Mouse (Mus musculus) CH12.LX (cell line): ENCODE results near the gene 1700006A11Rik.

Source experiments
- CTCF ChIP-seq, 2 experiments: IDR thresholded peaks in 1 of 2; conservative IDR thresholded peaks in 1 of 2; 2 replicates each; pipeline ENCODE4 v1.5.1; 2011 to 2012; ENCODE audit warnings: low read depth in 2 of 2, low read length in 2 of 2, improper control_type of control experiment in 1 of 2, inconsistent platforms in 1 of 2, mild to moderate bottlenecking in 1 of 2, moderate library complexity in 1 of 2
- ELF1 ChIP-seq: IDR thresholded peaks from 2 replicates; pipeline ENCODE4 v1.6.1; 2014; ENCODE audit warnings: low read depth, mild to moderate bottlenecking, inconsistent platforms, low read length, improper control_type of control experiment
- GABPA ChIP-seq: IDR thresholded peaks from 2 replicates; pipeline ENCODE4 v1.6.1; 2012; ENCODE audit warnings: low read depth, low read length, improper control_type of control experiment, inconsistent platforms; ENCODE audit not compliant: insufficient replicate concordance
- IRF4 ChIP-seq: IDR thresholded peaks from 2 replicates; pipeline ENCODE4 v1.6.1; 2014; ENCODE audit warnings: low read depth, mild to moderate bottlenecking, inconsistent platforms, low read length, improper control_type of control experiment
- MAFK ChIP-seq: IDR thresholded peaks from 2 replicates; pipeline ENCODE4 v1.6.1; 2011; ENCODE audit warnings: low read length, improper control_type of control experiment; ENCODE audit not compliant: insufficient replicate concordance
- MAX ChIP-seq: IDR thresholded peaks from 2 replicates; pipeline ENCODE4 v1.6.1; 2011; ENCODE audit warnings: low read length, improper control_type of control experiment
- MEF2A ChIP-seq: IDR thresholded peaks from 2 replicates; pipeline ENCODE4 v1.6.1; 2014; ENCODE audit warnings: low read depth, mild to moderate bottlenecking, inconsistent platforms, low read length, improper control_type of control experiment, borderline replicate concordance
- POLR2A ChIP-seq: IDR thresholded peaks from 2 replicates; pipeline ENCODE4 v1.6.1; 2011; ENCODE audit warnings: low read depth, mild to moderate bottlenecking, improper control_type of control experiment, low read length
- USF2 ChIP-seq: conservative IDR thresholded peaks from 2 replicates; pipeline ENCODE4 v1.6.1; 2011; ENCODE audit warnings: low read depth, low read length, improper control_type of control experiment
- ZNF384 ChIP-seq: IDR thresholded peaks from 2 replicates; pipeline ENCODE4 v1.6.1; 2012; ENCODE audit warnings: low read depth, low read length, improper control_type of control experiment, inconsistent platforms

GRCm38 (mm10) chr3:124372031-124372430 is 53.8 kb downstream of the 1700006A11Rik start:
- TF ChIP-seq CTCF (conservative IDR thresholded peaks at IDR 0.05 in 1 of 2, IDR thresholded peaks at IDR 0.05 in 1 of 2; ENCODE audit: low read depth in 2 of 2, low read length in 2 of 2) (no peak), ELF1 (no peak), MAFK (no peak), USF2 (no peak), POLR2A (no peak), MEF2A (no peak), GABPA (no peak), ZNF384 (no peak), MAX (no peak), IRF4 (no peak)
